Mouse (Mus musculus) limb, embryonic 15.5 days (tissue): Measurements from ENCODE around the gene 2700049A03Rik. TPM values are rescaled to one million over a fixed set of nuclear protein-coding genes. Genes with fewer than 3 reads are reported as not detected.

ENCODE experiments used
- ATAC-seq: fragments of 200-750 bp; cut with Nextera tagmentation; 2 replicates; pipeline ENCODE4 v1.8.0; 2017; ENCODE audit warnings: low read depth, moderate TSS enrichment; ENCODE audit not compliant: insufficient number of reproducible peaks, low FRiP score, low TSS enrichment
- H3K27ac ChIP-seq: fragments of 300-500 bp; sonication (generic); 2 replicates; pipeline ENCODE4 v1.5.1; 2015; ENCODE audit warnings: moderate library complexity, mild to moderate bottlenecking, inconsistent platforms
- H3K27me3 ChIP-seq: fragments of 300-500 bp; sonication (generic); 2 replicates; pipeline ENCODE4 v1.6.1; 2015; ENCODE audit warnings: inconsistent platforms
- H3K36me3 ChIP-seq: fragments of 300-500 bp; sonication (generic); 2 replicates; pipeline ENCODE4 v1.6.1; 2015; ENCODE audit warnings: inconsistent platforms
- H3K4me1 ChIP-seq: fragments of 300-500 bp; sonication (generic); 2 replicates; pipeline ENCODE4 v1.6.1; 2015; ENCODE audit warnings: inconsistent platforms
- H3K4me2 ChIP-seq: fragments of 300-500 bp; sonication (generic); 2 replicates; pipeline ENCODE4 v1.6.1; 2015; ENCODE audit warnings: mild to moderate bottlenecking, inconsistent platforms
- H3K4me3 ChIP-seq: fragments of 300-500 bp; sonication (generic); 2 replicates; pipeline ENCODE4 v1.5.1; 2015; ENCODE audit warnings: mild to moderate bottlenecking, inconsistent platforms
- H3K9ac ChIP-seq: fragments of 300-500 bp; sonication (generic); 2 replicates; pipeline ENCODE4 v1.6.1; 2015; ENCODE audit warnings: inconsistent platforms
- H3K9me3 ChIP-seq: fragments of 300-500 bp; sonication (generic); 2 replicates; pipeline ENCODE4 v1.6.1; 2016; ENCODE audit warnings: inconsistent platforms
- WGBS: fragments of 180-500 bp; shearing (Covaris S2); methylation state at CpG from one replicate; pipeline ENCODE4 v1.1.7; 2015; 5-methylcytosine and 5-hydroxymethylcytosine counted together
- polyA plus RNA-seq: library from polyadenylated mRNA; unstranded; fragments of >200 nt; fragmentation: Nextera tagmentation; extraction: Ambion mirVana; gene quantifications from 2 replicates; pipeline ENCODE4 v1.2.1, GENCODE M21; 2015

2700049A03Rik gene
- polyA plus RNA-seq, 1 experiment from 2014 or later, result 11.5 TPM

DNA sequence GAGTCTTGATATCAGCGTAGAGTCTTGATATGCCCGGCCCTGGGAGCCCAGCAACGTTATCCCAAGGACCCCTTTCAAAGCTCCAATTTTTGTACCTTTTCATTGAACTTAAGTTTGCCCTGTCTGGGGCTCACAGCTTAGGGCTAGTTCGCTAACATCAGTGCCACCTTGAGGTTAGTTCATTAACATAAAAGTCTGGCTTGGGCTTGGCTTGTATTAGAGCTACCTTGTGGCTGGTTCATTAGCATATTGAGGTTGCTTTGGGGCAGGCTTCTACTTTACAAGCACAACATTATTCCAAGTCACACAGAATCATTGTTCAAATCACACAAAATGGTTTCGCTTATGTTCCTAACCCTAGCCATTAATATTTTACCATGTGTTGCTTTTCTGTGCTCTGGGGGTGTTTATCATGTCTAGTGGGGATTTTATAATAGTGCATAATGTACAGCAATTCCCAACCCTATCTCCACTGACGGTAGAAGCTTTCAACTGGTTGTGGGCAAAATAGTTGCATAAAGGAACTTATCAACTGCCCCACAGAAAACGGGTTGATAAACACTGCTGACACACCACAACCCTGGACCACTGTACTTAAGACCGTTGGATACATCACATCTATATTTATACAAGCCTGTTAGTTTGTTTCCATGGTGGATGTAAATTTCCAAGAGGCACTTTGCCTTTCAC is 139.4 kb downstream of the 2700049A03Rik start:
- no peak overlapping the region for H3K9ac ChIP-seq
- H3K9me3 ChIP-seq, result no peaks in the 10 kb centered on the region
- WGBS, result 73% methylated on average over 8 of the region's 8 CpGs
- no peak overlapping the region for H3K4me2 ChIP-seq
- H3K27ac ChIP-seq, result no peak overlapping the region
- no peak for ATAC-seq
- H3K4me3 ChIP-seq, result no peak overlapping the region
- 0 out of 2 replicates have a peak, but pooled peaks cover 1% of the 10 kb centered on the region for H3K4me1 ChIP-seq
- H3K27me3 ChIP-seq, result no peaks in the 10 kb centered on the region
- H3K36me3 ChIP-seq, result no peaks in the 10 kb centered on the region

DNA sequence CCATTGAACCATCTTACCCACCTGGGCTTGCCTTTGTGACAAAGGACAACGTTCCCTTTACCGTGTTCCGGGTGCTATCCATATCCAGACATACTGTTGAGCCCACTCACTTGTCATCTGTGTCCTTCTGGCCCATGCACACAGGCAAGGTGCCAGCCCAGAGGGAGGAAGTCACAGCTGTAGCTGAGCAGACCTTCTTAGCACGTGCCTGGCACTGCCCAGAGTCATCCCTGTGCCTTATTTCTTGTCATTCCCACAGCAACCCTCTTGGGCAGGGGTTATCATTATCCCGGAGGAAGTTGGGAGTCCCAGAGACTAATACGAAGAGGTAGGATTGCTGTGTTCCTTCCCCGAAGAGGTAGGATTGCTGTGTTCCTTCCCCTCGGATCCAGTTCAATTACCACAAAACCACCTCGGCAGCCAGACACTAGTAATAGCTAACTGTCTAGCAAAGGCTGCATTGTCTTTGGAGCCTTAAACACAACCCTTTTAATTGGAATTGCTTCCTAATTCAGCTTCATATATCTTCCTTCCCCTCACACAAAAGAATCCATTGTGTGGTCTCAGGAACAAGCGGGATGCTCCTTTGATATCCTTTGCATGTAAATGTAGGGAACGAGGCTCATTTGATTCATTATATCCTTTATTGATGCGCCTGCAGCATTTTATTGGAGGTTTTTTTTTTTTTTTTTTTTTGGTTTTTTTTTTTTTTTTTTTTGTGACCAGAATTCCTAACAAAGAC is 143.0 kb downstream of the 2700049A03Rik start:
- 64% methylated on average over 12 of the region's 12 CpGs for WGBS
- Histone ChIP-seq H3K9me3 (no peaks in the 10 kb centered on the region), H3K27ac (no peak overlapping the region), H3K9ac (no peak overlapping the region), H3K4me1 (no peaks in the 10 kb centered on the region), H3K4me3 (no peak overlapping the region), H3K36me3 (no peaks in the 10 kb centered on the region), H3K4me2 (no peak overlapping the region), H3K27me3 (no peaks in the 10 kb centered on the region)
- ATAC-seq, result no peak

DNA sequence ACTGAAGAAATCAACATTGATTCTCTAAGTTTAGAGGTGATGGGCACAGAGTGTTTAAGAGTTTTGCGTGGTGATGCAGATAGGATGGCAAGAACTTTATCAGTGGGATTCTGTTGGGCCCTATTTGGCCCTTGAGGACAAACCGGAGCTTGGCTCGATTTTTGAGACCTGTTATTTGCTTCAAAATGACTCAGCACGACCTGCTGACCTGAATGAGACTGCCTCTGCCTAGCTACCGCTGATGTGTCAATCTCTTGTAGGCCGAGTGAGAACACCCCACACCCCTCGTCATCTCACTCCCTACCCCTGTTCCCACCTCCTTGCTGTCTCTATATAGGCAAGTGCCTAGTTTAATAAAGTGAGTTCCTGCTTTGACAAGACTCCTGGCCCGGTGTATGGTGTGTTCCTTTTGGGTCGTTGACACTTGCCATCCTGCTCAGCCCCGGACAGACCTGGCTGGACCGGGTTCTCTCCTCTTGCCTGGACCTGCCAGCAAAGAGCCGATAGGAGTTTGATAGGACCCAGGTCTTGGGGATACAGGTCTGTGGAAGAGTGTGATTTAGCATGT is 144.6 kb downstream of the 2700049A03Rik start:
- no peaks in the 10 kb centered on the region for H3K27me3 ChIP-seq
- no peaks in the 10 kb centered on the region for H3K9me3 ChIP-seq
- H3K4me1 ChIP-seq, result no peaks in the 10 kb centered on the region
- ATAC-seq, result no peak
- 85% methylated on average over 12 of the region's 12 CpGs for WGBS
- no peak overlapping the region for H3K9ac ChIP-seq
- no peak overlapping the region for H3K4me2 ChIP-seq
- no peaks in the 10 kb centered on the region for H3K36me3 ChIP-seq
- H3K27ac ChIP-seq, result no peak overlapping the region
- no peak overlapping the region for H3K4me3 ChIP-seq

DNA sequence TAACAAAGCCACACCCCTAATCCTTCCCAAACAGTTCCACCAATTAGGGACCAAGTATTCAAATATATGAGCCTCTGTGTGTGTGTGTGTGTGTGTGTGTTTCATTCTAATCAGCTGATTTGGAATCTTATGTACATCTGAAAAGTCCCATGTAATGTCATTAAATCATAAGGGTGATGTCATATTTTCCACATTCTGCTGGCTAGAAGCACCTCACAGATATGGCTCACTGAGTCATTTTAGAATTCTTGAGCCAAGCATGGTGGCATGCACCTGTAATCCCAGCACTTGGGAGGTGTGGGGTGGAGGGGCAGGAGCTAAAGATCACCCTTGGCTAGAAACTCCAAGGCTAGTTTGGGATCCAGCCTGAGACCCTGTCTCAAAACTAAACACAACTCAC is 148.8 kb downstream of the 2700049A03Rik start:
- no peaks in the 10 kb centered on the region for H3K27me3 ChIP-seq
- H3K36me3 ChIP-seq, result no peaks in the 10 kb centered on the region
- no peaks in the 10 kb centered on the region for H3K4me1 ChIP-seq
- H3K9ac ChIP-seq, result no peak overlapping the region
- no peaks in the 10 kb centered on the region for H3K9me3 ChIP-seq
- ATAC-seq, result no peak
- H3K27ac ChIP-seq, result no peak overlapping the region
- H3K4me2 ChIP-seq, result no peak overlapping the region
- no peak overlapping the region for H3K4me3 ChIP-seq

DNA sequence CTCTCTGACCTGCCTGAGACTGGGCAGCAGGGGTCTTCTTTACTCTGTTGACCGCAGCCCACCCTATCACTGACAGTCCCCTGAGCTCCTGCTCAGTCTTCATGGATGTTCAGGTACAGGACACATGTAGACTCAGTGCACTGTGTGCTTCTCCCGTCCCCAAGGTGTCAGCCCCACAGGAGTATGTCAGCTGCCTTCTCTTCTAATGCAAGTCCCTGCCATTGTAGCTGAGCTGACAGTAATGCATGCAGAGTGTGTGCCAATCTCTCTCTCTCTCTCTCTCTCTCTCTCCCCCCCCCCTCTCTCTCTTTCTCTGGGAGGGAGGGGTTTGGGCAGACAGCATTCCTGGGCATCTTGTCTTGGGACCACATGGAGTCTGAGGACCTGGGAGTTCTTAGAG is 153.8 kb downstream of the 2700049A03Rik start:
- whole genome bisulfite sequencing, result 71% methylated on average over 2 of the region's 2 CpGs
- H3K4me2 ChIP-seq, result no peak overlapping the region
- no peak overlapping the region for H3K4me3 ChIP-seq
- H3K27me3 ChIP-seq, result no peaks in the 10 kb centered on the region
- H3K9ac ChIP-seq, result no peak overlapping the region
- no peak overlapping the region for H3K27ac ChIP-seq
- 0 out of 2 replicates have a peak, but pooled peaks cover 3% of the 10 kb centered on the region for H3K4me1 ChIP-seq
- H3K36me3 ChIP-seq, result no peaks in the 10 kb centered on the region
- ATAC-seq, result no peak
- no peaks in the 10 kb centered on the region for H3K9me3 ChIP-seq

Other genes starting within 250 kb of the 2700049A03Rik start
- gene Actr10, start 199.0 kb upstream of the 2700049A03Rik start, polyA plus RNA-seq, result 229 and 230 TPM in 2 replicates
- gene Psma3, start 162.2 kb upstream of the 2700049A03Rik start, polyA plus RNA-seq, result 511 and 556 TPM in 2 replicates
- 39.0 and 40.9 TPM in 2 replicates for gene Arid4a, start 120.9 kb upstream of the 2700049A03Rik start, polyA plus RNA-seq
- gene Tomm20l, start 25.4 kb upstream of the 2700049A03Rik start, polyA plus RNA-seq, result not detected in 2 replicates
- gene Timm9, start 164 bp upstream of the 2700049A03Rik start, polyA plus RNA-seq, result 67.0 and 70.4 TPM in 2 replicates
- gene Dact1, start 173.0 kb downstream of the 2700049A03Rik start, polyA plus RNA-seq, result 11.0 and 12.2 TPM in 2 replicates